Mouse (Mus musculus) ES-Bruce4 (cell line): ENCODE results near the gene Prdm12. TPM values are rescaled to one million over a fixed set of nuclear protein-coding genes. Genes with fewer than 3 reads are reported as not detected.

Experiments used
- H3K27ac ChIP-seq: 2 replicates; pipeline ENCODE4 v1.5.1; 2012; ENCODE audit warnings: low read length, inconsistent platforms; ENCODE audit not compliant: insufficient read depth
- H3K27me3 ChIP-seq: 2 replicates; pipeline ENCODE4 v1.6.1; 2012; ENCODE audit warnings: mild to moderate bottlenecking, low read length, inconsistent platforms; ENCODE audit not compliant: control insufficient read depth, poor library complexity, insufficient read depth, severe bottlenecking
- H3K36me3 ChIP-seq: 2 replicates; pipeline ENCODE4 v1.6.1; 2012; ENCODE audit warnings: inconsistent platforms, mild to moderate bottlenecking, low read length, moderate library complexity; ENCODE audit not compliant: control insufficient read depth, poor library complexity, insufficient read depth, severe bottlenecking
- H3K4me1 ChIP-seq: one replicate; pipeline ENCODE4 v1.8.1; 2011; ENCODE audit warnings: low read length; ENCODE audit not compliant: control insufficient read depth, insufficient read depth
- H3K4me3 ChIP-seq: 2 replicates; pipeline ENCODE4 v1.5.1; 2011; ENCODE audit warnings: low read depth, mild to moderate bottlenecking, low read length
- H3K9ac ChIP-seq: 2 replicates; pipeline ENCODE4 v1.6.1; 2012; ENCODE audit warnings: low read depth, mild to moderate bottlenecking, inconsistent platforms; ENCODE audit not compliant: poor library complexity, severe bottlenecking
- H3K9me3 ChIP-seq: replicated peaks from 2 replicates; pipeline ENCODE4 v1.6.1; 2012; ENCODE audit warnings: mild to moderate bottlenecking, low read length, inconsistent platforms; ENCODE audit not compliant: control insufficient read depth, poor library complexity, insufficient read depth, severe bottlenecking
- CTCF ChIP-seq: IDR thresholded peaks from one replicate; pipeline ENCODE4 v1.8.1; 2011; ENCODE audit warnings: low read depth, low read length
- EP300 ChIP-seq: IDR thresholded peaks from 2 replicates; pipeline ENCODE4 v1.6.1; 2011; ENCODE audit warnings: low read depth, low read length; ENCODE audit not compliant: insufficient read depth
- POLR2A ChIP-seq: IDR thresholded peaks from one replicate; pipeline ENCODE4 v1.8.1; 2011; ENCODE audit warnings: low read length; ENCODE audit not compliant: insufficient read depth
- polyA plus RNA-seq: library from polyadenylated mRNA; stranded (reverse); fragments of >200 nt; gene quantifications from 2 replicates; pipeline ENCODE4 v1.2.4, GENCODE M21; 2011; ENCODE audit warnings: low read depth; ENCODE audit not compliant: missing spikeins, insufficient read depth, insufficient read length

Prdm12 gene
- not detected in 2 replicates for polyA plus RNA-seq

GRCm38 (mm10) chr2:31639901-31640608, at the start of gene Prdm12:
Prdm12 (plus strand) TSS chr2:31640037.
- Histone ChIP-seq H3K9ac (no peak within 1 kb of the TSS), H3K27me3 (peaks cover 38% of the 10 kb centered on the region), H3K9me3 (no peaks in the 10 kb centered on the region), H3K36me3 (no peaks in the 10 kb centered on the region), H3K27ac (no peak within 1 kb of the TSS), H3K4me1 (no peaks in the 10 kb centered on the region), H3K4me3 (peak within 1 kb of the TSS; percentile 16; the same call in 1 of the 2 replicates)
- TF ChIP-seq POLR2A, result no peak
- no peak for TF ChIP-seq CTCF
- no peak for TF ChIP-seq EP300

- TF ChIP-seq EP300, result no peak
- no peak for TF ChIP-seq POLR2A
- no peak for TF ChIP-seq CTCF
- no peak overlapping the region for H3K9ac ChIP-seq
- peaks cover 40% of the 10 kb centered on the region for H3K36me3 ChIP-seq
Observed at GRCm38 (mm10) chr2:31591799-31592484, 47.9 kb upstream of the Prdm12 start.

GRCm38 (mm10) chr2:31607555-31607954, 32.3 kb upstream of the Prdm12 start:
- Histone ChIP-seq H3K4me1 (no peaks in the 10 kb centered on the region), H3K27ac (no peak overlapping the region), H3K36me3 (peaks cover 60% of the 10 kb centered on the region), H3K9ac (no peak overlapping the region), H3K4me3 (no peak overlapping the region), H3K27me3 (no peaks in the 10 kb centered on the region), H3K9me3 (no peaks in the 10 kb centered on the region)
- TF ChIP-seq CTCF (no peak), POLR2A (no peak), EP300 (no peak)

More at GRCm38 (mm10) chr2:31591799-31592484, 47.9 kb upstream of the Prdm12 start:
- no peaks in the 10 kb centered on the region for H3K9me3 ChIP-seq
- H3K27ac ChIP-seq, result no peak overlapping the region
- no peak overlapping the region for H3K4me3 ChIP-seq
- H3K4me1 ChIP-seq, result no peaks in the 10 kb centered on the region
- H3K27me3 ChIP-seq, result no peaks in the 10 kb centered on the region

- no peak overlapping the region for H3K4me3 ChIP-seq
- no peaks in the 10 kb centered on the region for H3K9me3 ChIP-seq
- H3K4me1 ChIP-seq, result no peaks in the 10 kb centered on the region
- no peak overlapping the region for H3K9ac ChIP-seq
- H3K36me3 ChIP-seq, result peaks cover 55% of the 10 kb centered on the region
- no peak overlapping the region for H3K27ac ChIP-seq
- no peak for TF ChIP-seq CTCF
- no peak for TF ChIP-seq POLR2A
- no peak for TF ChIP-seq EP300
- H3K27me3 ChIP-seq, result no peaks in the 10 kb centered on the region
Observed at GRCm38 (mm10) chr2:31609859-31610261, 30.0 kb upstream of the Prdm12 start.

GRCm38 (mm10) chr2:31610922-31611321, 28.9 kb upstream of the Prdm12 start:
- Histone ChIP-seq H3K9me3 (no peaks in the 10 kb centered on the region), H3K36me3 (peaks cover 49% of the 10 kb centered on the region), H3K9ac (no peak overlapping the region), H3K4me3 (no peak overlapping the region), H3K27ac (no peak overlapping the region), H3K4me1 (no peaks in the 10 kb centered on the region), H3K27me3 (no peaks in the 10 kb centered on the region)
- TF ChIP-seq CTCF (no peak), EP300 (no peak), POLR2A (no peak)

GRCm38 (mm10) chr2:31611400-31611799, 28.4 kb upstream of the Prdm12 start:
- no peaks in the 10 kb centered on the region for H3K9me3 ChIP-seq
- no peak overlapping the region for H3K9ac ChIP-seq

More at GRCm38 (mm10) chr2:31611400-31611799, 28.4 kb upstream of the Prdm12 start:
- H3K36me3 ChIP-seq, result peaks cover 46% of the 10 kb centered on the region
- no peaks in the 10 kb centered on the region for H3K27me3 ChIP-seq
- H3K27ac ChIP-seq, result no peak overlapping the region
- H3K4me3 ChIP-seq, result no peak overlapping the region
- TF ChIP-seq CTCF (peak; percentile 40), EP300 (no peak), POLR2A (no peak)
- no peaks in the 10 kb centered on the region for H3K4me1 ChIP-seq
